Mouse (Mus musculus): ENCODE data around the gene Sc5d.

- TF ChIP-seq GATA1 (IDR thresholded peaks at IDR 0.05; ENCODE audit: borderline replicate concordance, low read length) (no peak), FLI1 (IDR thresholded peaks at IDR 0.05; ENCODE audit: low read length) (no peak)
These were observed 11.7 kb upstream of the Sc5d start for GRCm38 (mm10) chr9:42275761-42276145.
